Mouse (Mus musculus) brown adipose tissue, adult 24 weeks (tissue): ENCODE measurements around the gene Rbm47. TPM values are rescaled to one million over a fixed set of nuclear protein-coding genes. Genes with fewer than 3 reads are reported as not detected.
"Not testable (repeated sequence)": the region's sequence is repeated elsewhere in the genome, so short reads cannot be mapped to it uniquely, and the experiment has no call there.

ENCODE experiments used
- H3K27ac ChIP-seq: fragments of 200-500 bp; replicated peaks from 2 replicates; pipeline ENCODE4 v1.5.1; 2012; ENCODE audit warnings: low read depth, mild to moderate bottlenecking, low read length
- H3K4me1 ChIP-seq: fragments of 200-500 bp; 2 replicates; pipeline ENCODE4 v1.6.1; 2012; ENCODE audit warnings: low read length, mixed read lengths; ENCODE audit not compliant: control insufficient read depth, insufficient read depth, insufficient read length
- H3K4me3 ChIP-seq: fragments of 200-500 bp; 2 replicates; pipeline ENCODE4 v1.5.1; 2012; ENCODE audit warnings: low read depth, mild to moderate bottlenecking, low read length, moderate library complexity; ENCODE audit not compliant: insufficient read depth
- polyA plus RNA-seq: library from polyadenylated mRNA; stranded (reverse); fragments of >200 nt; gene quantifications from 2 replicates; pipeline ENCODE4 v1.2.4, GENCODE M21; 2012; ENCODE audit not compliant: missing spikeins, insufficient read depth, insufficient read length

The Rbm47 gene
- polyA plus RNA-seq, 1 experiment, result 37.5 TPM

- Histone ChIP-seq H3K27ac (no peak overlapping the region), H3K4me1 (no peaks in the 10 kb centered on the region), H3K4me3 (no peak overlapping the region)
Measured at GRCm38 (mm10) chr5:65997813-65998212, 175.1 kb downstream of the Rbm47 start.

- Histone ChIP-seq H3K4me1 (no peaks in the 10 kb centered on the region), H3K4me3 (no peak overlapping the region), H3K27ac (no peak overlapping the region)
Measured at GRCm38 (mm10) chr5:65994643-65995042, 178.3 kb downstream of the Rbm47 start.

- Histone ChIP-seq H3K4me1 (no peaks in the 10 kb centered on the region), H3K4me3 (no peak overlapping the region), H3K27ac (no peak overlapping the region)
Measured at GRCm38 (mm10) chr5:65991191-65991590, 181.7 kb downstream of the Rbm47 start.

- H3K27ac ChIP-seq, H3K4me1 ChIP-seq, H3K4me3 ChIP-seq: not testable (repeated sequence)
Measured at GRCm38 (mm10) chr5:65987004-65987403, 185.9 kb downstream of the Rbm47 start.

- Histone ChIP-seq H3K4me3 (no peak overlapping the region), H3K4me1 (no peaks in the 10 kb centered on the region), H3K27ac (no peak overlapping the region)
Measured at GRCm38 (mm10) chr5:65986426-65986825, 186.5 kb downstream of the Rbm47 start.

GRCm38 (mm10) chr5:65975731-65976130 lies 197.2 kb downstream of the Rbm47 start:
- no peaks in the 10 kb centered on the region for H3K4me1 ChIP-seq
- H3K27ac ChIP-seq, result no peak overlapping the region
- no peak overlapping the region for H3K4me3 ChIP-seq

- H3K4me1 ChIP-seq, result no peaks in the 10 kb centered on the region
- H3K27ac ChIP-seq, result no peak overlapping the region
- no peak overlapping the region for H3K4me3 ChIP-seq
Measured at GRCm38 (mm10) chr5:65973189-65973588, 199.7 kb downstream of the Rbm47 start.

GRCm38 (mm10) chr5:65968004-65968403 lies 204.9 kb downstream of the Rbm47 start:
- Histone ChIP-seq H3K4me3 (no peak overlapping the region), H3K27ac (no peak overlapping the region), H3K4me1 (no peaks in the 10 kb centered on the region)

GRCm38 (mm10) chr5:65967091-65967490 lies 205.8 kb downstream of the Rbm47 start:
- Histone ChIP-seq H3K4me1 (no peaks in the 10 kb centered on the region), H3K27ac (no peak overlapping the region), H3K4me3 (no peak overlapping the region)

Other genes with a start within 250 kb of the Rbm47 start
- gene Chrna9, start 238.2 kb downstream of the Rbm47 start, polyA plus RNA-seq, result not detected in 2 replicates
- gene 9130230L23Rik, start 168.8 kb downstream of the Rbm47 start, polyA plus RNA-seq, result not detected in 2 replicates
- gene Nsun7, start 86.8 kb upstream of the Rbm47 start, polyA plus RNA-seq, result not detected in 2 replicates